Mouse (Mus musculus) gastrocnemius, postnatal 14 days (tissue): Measurements from ENCODE around the gene Spata18. TPM values are rescaled to one million over a fixed set of nuclear protein-coding genes. Genes with fewer than 3 reads are reported as not detected.

Experiments used
- DNase-seq: peaks from one replicate; pipeline ENCODE4 v3.0.0; 2021; ENCODE audit warnings: mixed read lengths
- intact Hi-C: fragments of 180-260 bp; cut with DNase I; formaldehyde crosslinking; loops from one replicate; pipeline ENCODE4 v1.15.1; 2025; ENCODE audit warnings: low total_unique reads
- long read RNA-seq, 2 experiments: library from polyadenylated mRNA; stranded (forward); transcript quantifications; one replicate each; pipeline ENCODE4 v2.0.0; 2021
- total RNA-seq, 2 experiments: library from RNA; stranded (reverse); gene quantifications; 2 replicates each; pipeline ENCODE4 v1.2.3; 2021

The Spata18 gene
- total RNA-seq: under 1 TPM in 1 of 2 experiments, not detected in 1; 0.27 TPM
- long read RNA-seq, experiment 1: 0 reads
- long read RNA-seq, experiment 2: 0 reads

DNA sequence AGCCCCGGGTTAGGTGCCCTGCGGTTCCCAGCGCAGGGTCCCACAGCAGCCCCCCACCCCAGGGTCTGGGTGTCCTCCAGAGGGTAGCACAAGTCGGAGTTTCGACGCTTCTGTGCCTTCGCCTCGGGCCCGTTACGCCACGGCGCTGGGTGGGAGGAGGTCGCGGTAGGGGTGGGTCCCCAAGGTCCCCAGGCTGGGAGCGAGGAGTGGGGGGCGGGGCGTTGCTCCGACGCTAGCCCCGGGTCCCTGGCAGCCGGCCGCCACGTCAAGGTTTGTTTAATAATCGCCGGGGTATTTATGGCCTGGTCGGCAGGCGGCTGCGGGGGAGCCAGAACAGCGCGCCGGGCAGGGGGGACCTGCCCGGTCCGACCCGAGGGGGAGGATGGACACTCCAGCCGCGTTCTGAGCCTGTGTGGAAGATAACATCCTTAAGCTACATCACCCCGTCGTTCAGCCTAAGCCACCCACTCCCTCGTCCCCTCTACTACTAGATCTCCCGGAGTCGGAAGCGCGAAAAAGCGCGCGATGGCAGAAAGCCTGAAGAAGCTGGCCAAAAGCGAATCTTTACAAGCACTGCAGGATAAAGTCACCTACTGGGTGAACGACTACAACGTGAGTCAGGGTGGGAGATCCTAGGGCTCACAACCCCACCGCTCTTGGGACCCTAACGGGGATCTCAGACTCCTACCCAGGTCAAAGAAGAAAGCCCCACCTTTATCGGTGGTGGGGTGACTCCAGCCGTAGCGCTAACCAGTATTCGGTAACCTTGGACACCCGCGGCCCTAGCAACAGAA is at the start of gene Spata18:
TSS of gene Spata18 (plus strand) at position 319 of the 794 bp plus-strand sequence.
- peak; percentile 32 for DNase-seq
- intact Hi-C loops: no loop called here

DNA sequence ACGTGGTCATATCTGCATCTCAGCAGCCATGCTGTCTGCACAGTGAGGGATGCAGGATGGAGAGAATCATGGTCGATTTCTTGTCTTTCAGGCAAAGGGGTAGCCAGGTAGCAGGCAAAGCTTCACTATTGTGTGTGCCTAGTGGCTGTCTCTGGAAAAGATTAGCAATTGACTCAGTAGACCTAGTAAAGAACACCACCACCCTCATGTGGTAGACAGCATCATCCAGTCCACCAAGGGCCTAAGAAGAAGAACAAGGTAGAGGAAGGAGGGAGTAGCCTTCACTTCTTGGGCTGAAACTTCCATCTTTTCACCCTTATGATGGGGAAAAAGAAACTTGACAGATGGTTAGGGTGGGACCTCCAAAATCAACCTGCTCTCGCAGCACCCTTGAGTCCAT is 48.3 kb upstream of the Spata18 start:
- intact Hi-C loops: no loop called here
- no peak for DNase-seq

DNA sequence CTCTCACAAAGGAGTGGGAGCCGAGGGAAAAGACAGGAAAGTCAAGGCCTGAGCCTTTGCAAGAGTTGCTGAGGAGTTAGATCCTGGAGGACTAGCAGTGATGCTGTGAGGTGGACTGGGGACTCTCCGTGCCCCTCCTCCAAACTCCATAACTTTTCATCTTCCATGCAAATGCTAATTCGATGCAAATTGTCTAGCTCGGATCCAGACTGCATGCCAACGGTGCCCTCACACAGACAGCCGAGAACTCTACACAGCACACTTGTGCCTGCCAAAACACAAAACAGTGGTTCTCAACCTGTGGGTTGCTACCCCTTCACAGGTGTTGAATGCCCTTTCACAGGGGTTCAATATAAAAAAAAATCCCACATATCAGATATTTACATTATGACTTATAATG is 46.6 kb upstream of the Spata18 start:
- intact Hi-C loops: no loop called here
- DNase-seq: no peak

DNA sequence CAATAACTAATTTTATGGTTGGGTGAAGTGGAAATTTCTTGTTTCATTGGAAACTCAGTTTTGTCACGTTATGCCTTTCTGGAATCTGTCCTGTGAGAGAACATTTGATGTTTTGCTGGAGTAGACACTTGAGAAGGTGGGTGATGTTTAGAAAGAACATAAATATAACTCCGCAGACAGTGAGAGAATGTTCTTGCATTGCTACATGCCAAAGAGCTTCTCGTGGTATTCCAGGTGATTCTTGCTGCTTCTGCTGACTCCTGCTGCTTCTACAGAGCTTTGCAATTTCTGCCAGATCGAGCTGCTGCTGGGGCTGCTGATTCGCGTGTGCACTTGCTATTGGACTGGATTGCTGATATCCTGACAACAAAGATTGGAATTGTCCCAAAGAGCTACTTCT is 46.2 kb upstream of the Spata18 start:
- intact Hi-C loops: no loop called here
- no peak for DNase-seq

DNA sequence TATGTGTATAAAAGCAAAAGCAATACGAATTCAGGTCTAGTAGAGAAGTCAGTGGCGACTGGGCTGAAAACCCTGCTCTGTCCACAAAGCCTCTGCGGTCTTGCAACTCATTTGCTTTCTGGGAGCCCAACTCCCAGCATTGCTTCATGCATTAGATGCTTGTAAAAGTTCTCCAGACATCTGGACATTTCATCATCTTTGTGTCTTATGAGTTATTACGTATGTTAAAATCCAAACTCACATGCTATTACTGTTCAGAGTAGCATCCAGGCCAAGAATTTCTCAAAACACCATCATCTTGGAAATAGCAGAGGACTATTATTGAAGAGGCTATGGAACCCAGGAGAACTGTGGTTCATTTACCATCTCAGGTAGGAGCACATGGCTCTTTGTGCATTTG is 40.1 kb upstream of the Spata18 start:
- no peak for DNase-seq
- intact Hi-C loops: no loop called here

DNA sequence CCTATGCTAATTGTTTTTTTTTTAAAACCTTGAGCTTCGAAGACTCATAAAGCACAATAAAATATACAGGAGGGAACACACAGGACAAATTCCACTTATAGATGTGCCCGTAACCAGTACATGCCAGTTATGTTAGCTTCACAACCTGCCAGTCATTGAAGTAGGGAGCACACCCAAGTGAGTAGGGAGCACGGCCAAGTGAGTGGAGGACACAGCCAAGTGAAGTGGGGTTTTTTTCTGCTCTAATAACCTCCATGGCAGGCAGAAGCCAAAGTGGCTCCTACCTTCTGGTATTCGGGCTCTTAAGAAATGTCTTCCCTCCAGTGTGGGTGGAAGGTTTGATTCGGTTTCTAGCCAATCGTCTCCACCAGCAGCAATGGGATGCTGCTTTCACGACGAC is 37.9 kb upstream of the Spata18 start:
- intact Hi-C loops: no loop called here
- no peak for DNase-seq

DNA sequence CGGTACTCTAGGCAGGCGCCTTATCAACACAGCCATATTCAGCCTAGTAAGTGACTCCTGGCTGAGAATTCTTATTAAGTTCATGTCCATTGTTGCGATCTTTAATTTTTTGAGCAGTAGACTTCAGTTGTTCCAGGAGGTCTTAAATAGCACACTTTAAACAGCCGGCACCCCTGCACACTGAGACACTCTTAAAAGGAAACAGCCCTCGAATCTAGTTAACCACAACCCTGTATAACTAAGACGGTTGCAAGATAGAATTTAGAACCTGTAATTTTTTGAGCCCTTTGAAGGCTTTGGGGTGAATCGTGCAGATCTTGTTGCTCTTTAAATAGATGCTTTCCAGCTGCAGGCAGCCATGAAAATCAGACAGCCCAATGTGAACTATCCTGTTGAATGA is 36.0 kb upstream of the Spata18 start:
- no peak for DNase-seq
- intact Hi-C loops: no loop called here

DNA sequence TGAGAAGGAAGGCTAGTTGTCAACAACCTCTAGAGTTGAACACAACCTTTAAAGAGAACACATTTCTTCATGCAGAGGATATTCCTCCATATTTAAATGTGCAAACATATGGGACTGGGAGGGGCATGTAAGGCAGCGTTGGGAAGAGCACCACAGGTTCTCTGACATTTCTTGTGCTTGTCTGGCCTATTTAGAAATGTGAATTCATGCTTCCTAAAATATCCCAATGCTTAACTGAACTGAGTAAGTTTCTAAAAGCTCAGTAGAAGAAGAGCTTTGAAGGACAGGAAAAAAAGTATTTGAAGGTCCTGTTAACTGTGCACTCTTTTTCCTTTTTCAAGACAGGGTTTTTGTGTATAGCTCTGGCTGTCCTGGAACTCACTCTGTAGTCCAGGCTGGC is 32.2 kb upstream of the Spata18 start:
- intact Hi-C loops: no loop called here
- no peak for DNase-seq

DNA sequence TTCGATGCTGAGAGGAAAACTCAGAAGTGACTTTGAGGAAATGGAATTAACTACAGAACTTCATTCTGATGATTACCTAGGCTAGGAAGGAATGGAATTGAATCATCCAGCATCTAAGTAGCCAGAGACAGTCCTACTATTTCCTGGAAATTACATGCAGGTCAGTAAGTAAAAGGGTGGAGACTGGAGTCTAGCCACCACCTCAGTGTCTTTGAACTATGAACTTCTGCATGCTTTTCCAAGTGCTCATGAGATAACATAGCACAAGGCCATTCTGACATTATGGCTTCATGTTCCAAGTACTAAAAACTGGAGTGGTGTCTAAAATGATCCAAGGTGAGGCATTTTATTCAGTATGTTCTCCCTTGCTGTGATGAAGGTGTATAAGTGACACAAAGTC is 25.7 kb upstream of the Spata18 start:
- DNase-seq: no peak
- intact Hi-C loops: no loop called here

DNA sequence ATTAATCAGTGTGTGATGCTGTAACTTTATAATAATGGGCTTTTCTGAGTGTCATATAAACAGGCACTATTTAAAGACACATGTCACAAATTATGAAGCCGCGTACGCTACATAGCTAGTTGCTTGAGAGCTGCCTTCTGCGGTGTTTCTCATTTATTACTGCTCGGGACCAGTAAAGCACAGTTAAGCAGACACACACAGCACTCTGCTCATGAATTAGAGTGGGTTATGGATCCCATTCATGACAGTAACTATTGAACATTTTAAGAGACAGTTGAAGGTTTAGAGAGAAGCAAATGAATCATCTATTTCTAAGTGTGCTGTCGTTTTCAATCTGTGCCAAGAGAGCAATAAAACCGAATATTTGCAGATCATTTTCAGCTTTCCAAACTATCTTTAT is 24.3 kb upstream of the Spata18 start:
- intact Hi-C loops: no loop called here
- no peak for DNase-seq

DNA sequence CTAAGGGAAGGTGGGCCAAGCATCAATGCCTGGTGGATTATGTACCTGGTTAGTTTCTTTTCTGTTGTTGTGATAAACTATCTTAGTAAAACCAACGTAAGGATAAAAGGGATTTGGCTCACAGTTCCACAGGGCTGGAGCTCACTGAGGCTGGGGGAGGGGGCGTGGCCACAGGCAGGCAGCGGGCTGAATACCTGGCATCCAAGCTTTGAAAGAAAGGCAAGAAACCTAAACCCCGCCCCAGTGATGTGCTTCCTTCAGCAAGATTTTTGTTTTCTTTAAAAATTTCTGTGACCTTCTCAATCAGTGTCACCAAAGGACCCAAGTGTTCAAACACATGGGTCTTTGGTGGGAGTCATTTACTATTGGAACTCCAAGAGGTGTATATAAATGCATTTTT is 23.6 kb upstream of the Spata18 start:
- intact Hi-C loops: no loop called here

DNA sequence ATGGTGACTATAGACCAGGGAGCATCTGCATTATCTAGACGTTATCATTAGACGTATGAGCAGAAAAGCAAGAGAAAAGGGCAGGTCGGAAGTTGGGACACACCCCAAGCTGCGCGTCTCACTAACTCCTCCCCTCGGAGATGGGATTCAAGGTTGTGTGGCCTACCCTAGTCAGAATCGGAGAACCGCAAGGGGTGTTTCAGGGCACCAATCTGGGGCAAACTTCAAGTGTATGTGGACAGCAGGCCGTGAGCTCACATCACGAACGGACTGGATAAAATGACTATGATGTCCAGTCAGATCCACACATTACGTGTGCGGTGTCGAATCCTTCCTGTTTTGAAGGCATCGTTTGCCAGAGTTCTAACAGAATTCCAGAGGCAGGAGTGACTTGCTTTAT is 23.2 kb upstream of the Spata18 start:
- intact Hi-C loops: no loop called here
- DNase-seq: no peak

More for the DNA sequence above, 23.6 kb upstream of the Spata18 start:
- no peak for DNase-seq

DNA sequence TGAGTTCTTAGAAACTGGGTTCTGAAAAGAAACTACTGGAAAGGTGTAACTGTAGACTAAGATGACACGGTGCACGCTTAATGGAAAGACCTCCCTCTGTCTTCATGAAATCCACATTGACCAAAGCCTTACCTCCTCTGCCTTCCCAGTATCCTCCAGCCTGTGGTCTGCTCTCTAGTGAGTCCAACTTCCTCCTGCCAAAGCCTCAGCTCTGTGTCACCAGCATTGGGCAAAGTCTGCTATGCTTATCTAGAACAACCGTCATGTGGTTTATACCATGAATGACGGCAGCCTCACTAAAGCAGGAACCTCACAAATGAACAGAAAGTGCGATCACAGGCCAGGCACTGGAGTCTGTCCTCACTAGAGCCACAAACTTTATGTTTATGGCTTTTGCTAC is 21.0 kb upstream of the Spata18 start:
- no peak for DNase-seq
- intact Hi-C loops: no loop called here

DNA sequence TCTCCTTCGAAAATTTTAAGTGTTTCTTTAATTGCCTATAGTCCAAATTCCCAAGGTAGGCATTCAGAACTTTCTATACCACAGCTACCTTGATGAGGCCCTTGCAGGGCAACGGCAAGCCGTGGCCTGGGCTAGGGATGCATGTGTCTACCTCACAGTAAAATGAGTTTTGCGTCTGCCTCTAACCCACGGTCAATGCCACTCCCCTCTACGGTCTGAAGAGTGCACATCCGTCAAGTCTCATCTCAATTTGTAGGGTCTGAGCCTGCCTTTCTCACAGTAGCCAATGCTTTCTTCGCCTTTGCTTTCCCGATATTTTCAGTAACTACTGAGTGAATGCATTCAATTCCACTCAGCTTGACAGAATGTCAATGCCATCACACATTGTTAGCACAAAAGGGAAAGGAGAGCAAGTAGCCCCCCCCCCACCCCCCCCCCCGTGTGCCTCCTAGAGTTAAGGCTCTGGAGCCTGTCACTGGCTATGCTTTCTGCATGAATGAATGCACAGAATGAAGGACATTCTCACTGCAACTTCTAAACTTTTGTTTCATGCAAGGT is 20.1 kb upstream of the Spata18 start:
- DNase-seq: no peak
- intact Hi-C loops: no loop called here

DNA sequence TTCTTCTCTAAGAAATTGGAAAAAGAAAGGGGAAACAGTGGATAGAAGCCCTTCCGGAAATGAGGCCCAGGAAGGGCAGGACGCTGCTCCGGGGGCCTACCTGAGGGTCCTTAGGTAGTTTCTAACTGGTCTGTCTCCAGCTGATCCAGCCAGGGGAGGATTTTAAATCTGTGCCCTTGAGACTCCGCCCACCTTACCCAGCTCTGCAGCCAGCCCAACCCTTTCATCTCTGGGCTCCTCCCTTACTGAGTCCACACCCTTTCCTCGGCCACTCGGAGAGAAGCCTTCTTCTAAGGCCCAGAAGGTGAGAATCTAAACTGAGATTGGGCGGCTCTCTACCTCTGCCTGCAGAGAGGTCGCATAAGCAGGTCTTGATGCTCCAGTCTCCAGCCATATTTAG is 18.9 kb upstream of the Spata18 start, which contains the start of gene Lrrc66:
TSS of gene Lrrc66 (minus strand) at position 236 of the 400 bp plus-strand sequence.
- intact Hi-C loops: no loop called here

DNA sequence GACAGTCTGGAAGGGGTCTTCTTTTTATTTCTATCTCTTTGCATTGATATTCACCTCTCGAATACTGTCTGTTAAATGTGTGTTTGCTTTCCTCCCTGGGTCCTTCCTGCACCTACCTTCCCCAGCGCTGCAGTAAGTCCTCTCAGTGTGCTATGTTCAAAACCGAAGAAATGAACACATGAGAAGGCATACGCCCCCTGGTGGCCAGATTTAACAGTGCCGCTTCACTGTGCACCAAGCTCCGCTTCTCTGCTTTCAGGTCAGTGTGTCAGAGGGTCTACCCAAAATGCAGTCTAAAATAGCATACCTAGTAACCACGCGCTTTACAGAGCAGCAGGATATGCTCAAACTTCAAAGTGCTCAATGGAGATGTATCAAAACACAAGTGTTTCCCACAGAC is 18.0 kb upstream of the Spata18 start:
- intact Hi-C loops: no loop called here
- peak; percentile 66 for DNase-seq

More for the DNA sequence above, 18.9 kb upstream of the Spata18 start, which contains the start of gene Lrrc66:
- no peak for DNase-seq

DNA sequence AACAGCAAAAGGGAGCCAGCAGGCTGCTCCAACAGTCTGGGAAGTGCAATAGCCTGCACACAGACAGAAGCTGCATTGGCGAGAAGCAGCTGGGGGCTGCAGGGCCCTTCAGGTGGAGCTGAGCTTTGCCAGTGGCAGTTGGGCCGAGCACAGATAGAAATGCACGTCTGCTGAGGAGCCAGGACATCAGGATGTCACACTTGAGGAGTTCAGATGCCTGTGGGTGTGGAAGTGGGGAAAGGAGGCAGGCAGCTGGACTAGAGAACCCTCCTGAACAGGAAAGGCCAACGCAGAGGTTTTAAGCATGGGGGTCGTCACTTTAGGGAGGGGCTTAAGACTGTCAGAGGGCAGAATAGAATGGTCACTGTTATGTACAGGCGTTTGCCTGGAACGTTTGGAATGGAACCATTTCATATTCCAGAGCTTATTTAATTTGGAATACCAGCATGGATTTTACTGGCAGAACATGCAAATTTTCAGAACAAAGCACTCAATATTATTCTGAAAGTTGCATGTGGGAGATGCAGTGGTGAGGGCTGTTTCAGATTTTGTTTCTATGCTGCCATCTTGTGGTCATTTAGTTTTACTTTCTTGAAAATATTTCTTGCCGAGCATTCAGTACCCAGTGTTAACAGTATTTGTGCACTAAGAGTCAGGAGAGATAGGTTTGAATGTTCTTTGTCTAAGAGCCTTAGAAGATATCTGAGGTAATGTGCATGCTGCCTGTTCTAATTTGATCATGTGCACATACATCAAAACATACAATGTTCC is 13.7 kb upstream of the Spata18 start:
- DNase-seq: no peak
- intact Hi-C loops: loop anchor here (2.0 kb wide), 1 partner anchor 99 kb away; no protein-coding TSS in a partner anchor

DNA sequence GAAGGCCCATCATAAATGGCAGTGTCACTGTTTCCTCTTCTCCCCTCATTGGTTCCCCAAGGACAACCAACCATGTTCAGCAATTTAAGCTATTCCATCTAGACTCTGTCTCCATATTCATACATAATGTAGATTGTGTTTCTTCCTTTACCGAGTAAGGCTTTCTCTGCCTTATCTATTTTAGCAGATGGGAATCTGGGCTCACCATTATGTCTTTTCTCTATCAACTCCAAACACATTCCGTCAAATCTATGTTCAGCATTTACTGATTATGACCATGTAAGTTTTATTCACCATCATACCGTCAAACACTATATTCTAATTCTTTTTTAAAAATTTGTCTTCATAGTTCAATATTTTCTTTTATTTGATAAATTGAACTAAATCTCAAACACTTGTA is 10.1 kb upstream of the Spata18 start:
- intact Hi-C loops: no loop called here

DNA sequence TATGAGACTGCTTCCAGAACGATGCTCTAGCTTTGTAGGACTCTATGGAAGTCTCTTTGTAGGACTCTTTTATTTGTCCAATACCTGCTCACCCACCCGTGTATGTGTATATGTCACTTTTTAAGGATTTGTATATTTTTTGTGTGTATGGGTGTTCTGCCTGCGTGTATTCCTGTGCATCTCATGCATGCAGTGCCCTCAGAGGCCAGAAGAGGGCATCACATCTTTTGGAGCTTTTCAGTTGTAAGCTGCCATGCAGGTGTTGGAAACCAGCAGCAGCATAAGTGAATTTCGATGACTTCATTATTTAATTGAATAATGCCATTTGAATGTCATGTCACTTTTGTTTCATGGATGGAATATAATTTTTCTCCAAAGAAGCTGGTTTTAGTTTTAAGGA is 9.1 kb upstream of the Spata18 start:
- DNase-seq: no peak
- intact Hi-C loops: no loop called here

More for the DNA sequence above, 10.1 kb upstream of the Spata18 start:
- no peak for DNase-seq

DNA sequence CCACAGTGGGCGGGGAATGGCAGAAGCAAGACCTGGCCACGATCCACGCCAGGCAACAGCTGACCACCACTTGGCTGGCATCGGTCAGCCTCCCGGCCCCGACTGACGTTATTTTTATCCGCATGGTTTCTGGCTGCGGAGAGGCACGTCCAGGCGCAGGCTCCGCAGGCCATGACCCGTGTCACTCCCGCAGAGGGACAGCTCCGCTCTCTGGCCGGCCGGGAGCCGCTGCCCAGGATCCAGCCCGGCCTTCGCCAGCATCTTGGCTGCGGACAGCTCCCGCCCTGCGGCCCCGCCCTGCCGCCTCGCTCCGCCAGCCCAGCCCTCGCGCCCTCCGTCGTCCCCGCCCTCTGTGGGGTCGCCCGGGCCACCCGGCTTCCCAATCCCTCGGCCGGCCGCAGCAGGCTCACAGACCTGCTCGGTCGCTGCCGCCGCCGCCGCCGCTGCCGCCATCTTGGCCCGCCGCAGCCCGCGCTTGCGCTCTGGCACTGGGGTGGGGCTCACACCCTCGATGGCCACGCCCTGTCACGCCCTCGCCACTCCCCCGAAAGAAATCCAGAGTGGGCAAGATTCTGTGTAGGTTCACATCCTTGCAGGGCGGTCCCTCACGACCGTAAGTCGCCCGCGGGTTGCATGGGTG is 3.8 kb upstream of the Spata18 start, which contains the start of gene Sgcb:
TSS of gene Sgcb (minus strand) at position 530 of the 640 bp plus-strand sequence.
- DNase-seq: peak; percentile 88
- intact Hi-C loops: no loop called here
